Mouse (Mus musculus) neural tube, embryonic 13.5 days (tissue): Measurements from ENCODE around the gene Sypl2. TPM values are rescaled to one million over a fixed set of nuclear protein-coding genes. Genes with fewer than 3 reads are reported as not detected.

Experiments used
- ATAC-seq: fragments of 200-750 bp; cut with Nextera tagmentation; 2 replicates; pipeline ENCODE4 v1.8.0; 2017; ENCODE audit warnings: low read depth, mild to moderate bottlenecking, moderate TSS enrichment, moderate library complexity
- H3K27ac ChIP-seq: fragments of 300-500 bp; sonication (generic); replicated peaks from 2 replicates; pipeline ENCODE4 v1.5.1; 2015; ENCODE audit warnings: moderate library complexity, mild to moderate bottlenecking, inconsistent platforms
- H3K27me3 ChIP-seq: fragments of 300-500 bp; sonication (generic); 2 replicates; pipeline ENCODE4 v1.6.1; 2015; ENCODE audit warnings: mild to moderate bottlenecking, inconsistent platforms
- H3K36me3 ChIP-seq: fragments of 300-500 bp; sonication (generic); 2 replicates; pipeline ENCODE4 v1.6.1; 2015; ENCODE audit warnings: mild to moderate bottlenecking, inconsistent platforms
- H3K4me1 ChIP-seq: fragments of 300-500 bp; sonication (generic); replicated peaks from 2 replicates; pipeline ENCODE4 v1.6.1; 2015; ENCODE audit warnings: inconsistent platforms
- H3K4me2 ChIP-seq: fragments of 300-500 bp; sonication (generic); 2 replicates; pipeline ENCODE4 v1.6.1; 2015; ENCODE audit warnings: inconsistent platforms, mild to moderate bottlenecking, moderate library complexity
- H3K4me3 ChIP-seq: fragments of 300-500 bp; sonication (generic); 2 replicates; pipeline ENCODE4 v1.5.1; 2015; ENCODE audit warnings: mild to moderate bottlenecking, inconsistent platforms
- H3K9ac ChIP-seq: fragments of 300-500 bp; sonication (generic); 2 replicates; pipeline ENCODE4 v1.6.1; 2015; ENCODE audit warnings: moderate library complexity, mild to moderate bottlenecking, inconsistent platforms
- H3K9me3 ChIP-seq: fragments of 300-500 bp; sonication (generic); 2 replicates; pipeline ENCODE4 v1.6.1; 2016; ENCODE audit warnings: inconsistent platforms
- WGBS: fragments of 180-500 bp; shearing (Covaris S2); methylation state at CpG from one replicate; pipeline ENCODE4 v1.1.7; 2015; 5-methylcytosine and 5-hydroxymethylcytosine counted together
- polyA plus RNA-seq: library from polyadenylated mRNA; unstranded; fragments of >200 nt; fragmentation: Nextera tagmentation; extraction: Ambion mirVana; gene quantifications from 2 replicates; pipeline ENCODE4 v1.2.1, GENCODE M21; 2015

Sypl2 gene
- polyA plus RNA-seq, 1 experiment from 2014 or later: 0.71 TPM

DNA sequence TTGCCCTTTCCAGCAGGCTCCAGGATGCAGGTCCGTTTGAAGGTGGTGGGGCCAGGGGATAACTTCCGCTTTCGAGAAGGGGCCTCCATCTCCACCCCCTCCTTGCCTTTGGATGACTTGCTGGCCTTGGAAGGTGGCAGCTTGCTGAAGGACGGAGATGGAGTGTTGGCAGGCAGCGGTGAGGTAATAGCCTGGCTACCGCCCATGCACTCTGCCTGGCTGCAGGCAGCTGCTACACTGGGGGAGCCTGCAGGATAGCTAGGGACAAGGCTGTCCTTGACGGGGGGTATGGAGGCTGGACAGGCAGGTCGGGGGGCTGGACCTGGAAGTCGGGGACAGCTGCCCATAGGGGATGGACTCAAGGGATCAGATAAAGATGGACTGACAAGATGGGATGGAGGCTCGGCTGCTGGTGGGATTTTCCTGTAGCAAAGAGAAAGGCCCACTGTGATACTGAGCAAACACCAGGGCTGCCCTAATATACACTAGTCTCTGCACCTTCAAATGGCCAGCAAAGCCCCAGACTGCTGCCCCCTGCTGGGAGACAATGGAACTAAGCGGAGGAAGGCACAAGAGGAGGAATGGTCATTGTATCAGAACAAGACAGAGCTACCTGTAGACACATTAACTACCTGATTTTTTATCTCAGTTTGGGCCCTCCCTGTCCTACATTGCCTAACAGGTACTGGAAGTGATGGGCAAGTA, 22.7 kb downstream of the Sypl2 start:
- Histone ChIP-seq H3K9ac (no peak overlapping the region), H3K4me3 (no peak overlapping the region), H3K27me3 (no peaks in the 10 kb centered on the region), H3K9me3 (no peaks in the 10 kb centered on the region), H3K4me1 (peaks cover 70% of the 10 kb centered on the region), H3K36me3 (peaks cover 76% of the 10 kb centered on the region), H3K4me2 (no peak overlapping the region), H3K27ac (no peak overlapping the region)
- no peak for ATAC-seq
- 84% methylated on average over 11 of the region's 11 CpGs for WGBS

DNA sequence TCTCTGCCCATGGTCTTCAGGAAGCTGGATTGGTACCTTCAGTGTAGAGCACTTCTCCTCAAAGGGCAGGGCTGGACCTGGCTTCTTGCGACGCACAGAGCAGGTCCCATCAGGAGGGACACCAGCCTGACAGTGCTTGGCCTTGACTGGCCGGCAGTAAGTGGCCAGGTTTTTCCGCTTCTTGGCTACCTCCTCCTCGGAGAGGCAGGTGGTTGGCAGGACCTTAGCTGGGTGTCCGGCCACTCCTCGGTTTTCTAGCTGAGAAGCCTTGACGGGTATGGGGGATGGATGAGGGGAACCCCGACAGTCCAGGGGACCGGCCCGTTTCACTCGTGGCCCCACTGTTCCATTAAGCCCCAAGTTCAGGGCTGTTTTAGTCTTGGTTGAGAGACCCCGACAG, 23.2 kb downstream of the Sypl2 start:
- H3K4me3 ChIP-seq: no peak overlapping the region
- H3K9ac ChIP-seq: 0 out of 2 replicates have a peak overlapping the region, but pooled peaks have one; percentile 41
- WGBS: 96% methylated on average over 13 of the region's 13 CpGs
- H3K36me3 ChIP-seq: peaks cover 79% of the 10 kb centered on the region
- H3K4me2 ChIP-seq: no peak overlapping the region
- H3K27ac ChIP-seq: no peak overlapping the region
- H3K9me3 ChIP-seq: no peaks in the 10 kb centered on the region
- no peaks in the 10 kb centered on the region for H3K27me3 ChIP-seq
- no peak for ATAC-seq
- peaks cover 65% of the 10 kb centered on the region for H3K4me1 ChIP-seq

DNA sequence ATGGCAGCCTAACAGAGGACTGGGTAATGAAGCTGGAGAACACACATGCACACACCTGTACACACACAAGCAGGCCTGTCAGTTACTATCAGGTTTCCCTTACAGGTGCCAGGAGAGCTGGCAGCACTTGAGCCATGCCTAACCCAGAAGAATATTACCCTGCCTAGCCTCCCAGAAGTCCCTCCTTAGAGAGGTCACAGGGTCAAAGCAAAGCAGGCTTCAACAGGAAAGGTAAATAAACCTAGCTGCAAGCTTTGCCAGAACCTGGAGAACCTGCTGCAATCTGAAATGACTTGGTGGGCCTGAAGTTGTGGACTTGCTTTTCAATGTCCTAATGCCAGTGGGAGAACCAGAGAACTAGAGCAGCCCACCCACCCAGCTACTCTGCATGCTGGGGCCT, 23.9 kb downstream of the Sypl2 start:
- Histone ChIP-seq H3K9ac (no peak overlapping the region), H3K27me3 (no peaks in the 10 kb centered on the region), H3K36me3 (peaks cover 77% of the 10 kb centered on the region), H3K4me1 (peaks cover 69% of the 10 kb centered on the region), H3K27ac (no peak overlapping the region), H3K4me3 (no peak overlapping the region), H3K9me3 (no peaks in the 10 kb centered on the region), H3K4me2 (no peak overlapping the region)
- no peak for ATAC-seq

DNA sequence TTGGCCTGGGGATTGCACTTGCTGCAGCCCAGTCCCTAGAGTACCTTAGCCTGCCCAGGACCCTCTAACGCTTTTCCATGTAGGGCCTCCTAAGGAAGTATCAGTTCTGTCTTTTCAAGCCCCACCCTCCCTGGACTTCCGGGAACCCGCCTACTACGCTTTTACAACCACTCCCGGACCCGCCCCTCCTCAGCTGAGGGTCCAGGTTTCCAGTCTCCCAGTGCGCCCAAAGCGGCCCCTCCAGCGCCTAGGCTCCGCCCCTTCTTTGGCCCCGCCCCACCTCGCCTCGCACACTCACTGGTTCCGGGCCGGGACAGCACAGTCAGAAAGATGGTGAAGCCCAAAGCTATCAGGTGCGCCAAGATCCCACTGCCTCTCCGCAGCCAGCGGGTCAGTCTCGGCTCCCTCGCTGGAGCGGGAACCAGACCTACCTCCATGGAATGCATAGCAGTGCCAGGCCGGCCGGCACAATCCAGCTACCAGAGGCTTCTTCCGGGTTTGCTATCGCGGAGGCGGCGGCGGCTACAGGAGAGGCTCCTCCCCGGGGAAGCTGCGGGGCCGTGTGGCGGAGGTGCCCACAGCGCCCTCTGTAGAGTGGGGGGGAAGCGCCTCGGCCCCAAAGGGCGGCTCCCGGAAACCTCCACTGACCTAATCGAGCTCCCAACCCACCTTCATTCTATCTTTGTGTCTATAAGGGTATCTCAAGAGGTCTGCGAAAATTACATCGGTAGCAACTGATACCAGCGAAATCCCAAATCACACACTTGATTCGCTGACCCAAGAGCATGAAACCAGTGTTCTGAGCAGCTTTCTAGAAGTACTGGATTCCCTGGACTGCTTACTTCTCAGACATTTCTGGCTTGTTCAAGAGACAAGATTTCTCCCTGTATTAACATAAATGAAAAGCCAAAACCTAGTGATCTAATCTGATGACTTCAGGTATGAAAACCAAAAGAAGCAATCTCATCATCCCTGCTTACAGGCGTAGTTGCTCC, 25.8 kb downstream of the Sypl2 start, which contains the start of gene Cyb561d1:
Gene Cyb561d1, minus strand, starts transcription at position 884 of the 995 bp plus-strand sequence.
- peaks cover 58% of the 10 kb centered on the region for H3K36me3 ChIP-seq
- ATAC-seq: peak; percentile 72
- H3K9ac ChIP-seq: peak within 1 kb of the TSS; percentile 73
- peak within 1 kb of the TSS; percentile 47 for H3K4me3 ChIP-seq
- no peaks in the 10 kb centered on the region for H3K9me3 ChIP-seq
- H3K27ac ChIP-seq: peak within 1 kb of the TSS; percentile 80
- no peaks in the 10 kb centered on the region for H3K27me3 ChIP-seq
- peaks cover 79% of the 10 kb centered on the region for H3K4me1 ChIP-seq
- peak within 1 kb of the TSS; percentile 58 for H3K4me2 ChIP-seq
- 3% methylated on average over 44 of the region's 44 CpGs for WGBS

DNA sequence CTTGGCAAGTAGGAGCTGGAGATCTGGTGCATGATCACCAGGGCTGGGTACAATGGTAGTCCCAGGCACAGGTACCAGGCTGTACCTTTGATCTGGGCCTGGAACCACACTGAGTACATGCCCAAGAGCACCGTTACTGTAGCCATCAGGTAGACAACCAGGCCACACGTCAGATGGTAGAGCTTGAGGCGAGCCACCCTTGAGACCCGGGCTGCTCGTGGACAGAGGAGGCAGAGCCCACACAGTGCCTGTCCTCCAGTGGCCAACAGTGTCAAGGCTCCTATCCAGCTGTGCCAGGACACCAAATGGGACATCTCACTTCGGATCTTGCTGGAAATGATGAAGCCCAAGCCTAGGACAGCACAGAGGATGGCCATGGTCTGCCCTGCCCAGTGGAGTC, 27.2 kb downstream of the Sypl2 start:
- H3K4me1 ChIP-seq: peaks cover 83% of the 10 kb centered on the region
- ATAC-seq: no peak
- H3K27me3 ChIP-seq: no peaks in the 10 kb centered on the region

DNA sequence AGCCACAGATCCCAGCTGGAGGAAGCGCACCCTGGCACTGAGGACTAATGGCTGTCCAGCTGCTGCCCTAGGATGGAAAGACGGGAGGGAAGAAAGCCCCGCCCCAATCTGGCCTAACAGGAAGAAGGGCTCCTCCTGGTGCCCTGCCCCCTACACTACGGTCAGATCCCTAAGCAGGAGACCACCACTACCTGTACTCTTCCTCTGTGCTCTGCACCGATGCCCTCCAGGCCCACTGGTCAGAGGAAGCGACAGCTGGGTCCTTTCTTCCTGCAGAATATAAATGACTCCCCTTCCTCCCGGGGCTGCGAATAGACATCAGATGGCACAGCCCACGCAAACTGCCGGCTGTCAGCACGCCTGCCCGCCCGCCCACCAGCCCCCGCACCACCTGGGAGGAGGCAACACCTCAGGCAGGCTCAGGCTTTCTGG, 29.4 kb downstream of the Sypl2 start:
- peak overlapping the region; percentile 52 for H3K9ac ChIP-seq
- peaks cover 74% of the 10 kb centered on the region for H3K4me1 ChIP-seq
- peaks cover 27% of the 10 kb centered on the region for H3K36me3 ChIP-seq
- ATAC-seq: peak; percentile 34
- no peak overlapping the region for H3K4me3 ChIP-seq
- WGBS: 12% methylated on average over 14 of the region's 14 CpGs
- H3K4me2 ChIP-seq: peak overlapping the region; percentile 35
- H3K27ac ChIP-seq: peak overlapping the region; percentile 88
- H3K9me3 ChIP-seq: no peaks in the 10 kb centered on the region
- H3K27me3 ChIP-seq: no peaks in the 10 kb centered on the region

More for the DNA sequence above, 27.2 kb downstream of the Sypl2 start:
- WGBS: 92% methylated on average over 6 of the region's 6 CpGs
- Histone ChIP-seq H3K36me3 (peaks cover 44% of the 10 kb centered on the region), H3K4me3 (no peak overlapping the region), H3K9ac (no peak overlapping the region), H3K4me2 (no peak overlapping the region), H3K9me3 (no peaks in the 10 kb centered on the region), H3K27ac (no peak overlapping the region; the same call in 1 of the 2 replicates)

DNA sequence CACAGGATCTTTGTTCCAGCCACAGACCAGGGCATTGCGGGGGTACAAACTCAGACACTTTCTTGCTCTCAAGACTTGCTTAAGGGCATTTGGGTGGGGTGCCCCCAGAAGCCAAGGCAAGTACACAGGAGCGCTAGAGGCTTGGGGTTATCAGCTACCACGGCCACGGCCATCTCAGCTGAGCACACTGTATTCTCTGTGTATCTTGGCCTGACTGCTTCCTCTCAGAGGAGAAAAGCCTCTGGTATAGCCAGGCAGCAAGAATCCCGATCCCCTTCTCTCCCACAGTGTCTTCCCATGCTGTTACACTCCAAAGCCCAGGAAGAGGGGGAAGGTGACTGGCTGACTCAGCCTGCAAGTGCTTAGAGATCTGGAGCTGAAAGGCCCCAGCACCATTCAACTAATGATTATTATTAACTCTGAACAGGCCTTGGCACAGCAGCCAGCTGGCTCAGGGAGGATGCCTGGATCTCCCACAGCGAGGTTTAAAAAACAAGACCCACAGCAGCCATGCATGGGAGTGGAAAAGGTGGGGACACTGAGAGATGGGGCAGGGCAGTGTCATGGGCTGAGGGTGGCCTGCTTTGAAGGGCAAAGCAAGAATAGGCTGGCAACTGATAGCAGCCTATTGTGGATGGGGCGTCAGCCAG, 30.4 kb downstream of the Sypl2 start:
- 64% methylated on average over 7 of the region's 7 CpGs for WGBS

DNA sequence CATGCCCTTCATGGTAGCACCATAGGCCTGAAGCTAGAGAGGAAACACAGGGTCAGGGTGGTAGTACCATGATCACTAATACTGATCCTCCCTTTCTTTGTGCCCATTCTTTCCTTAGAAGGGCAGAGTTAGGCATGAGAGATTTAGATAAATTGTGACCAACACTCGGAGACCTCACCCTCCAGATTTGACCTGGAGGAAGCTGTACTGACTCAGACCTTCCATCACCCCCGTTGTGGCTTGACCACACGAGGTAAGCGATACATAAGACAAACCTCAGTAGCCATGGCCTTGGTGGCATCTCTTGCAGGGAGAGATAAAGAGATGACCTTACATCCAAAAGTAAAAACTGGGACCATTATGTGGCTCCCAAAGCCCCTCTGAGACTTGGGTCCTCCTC, 31.2 kb downstream of the Sypl2 start:
- H3K9ac ChIP-seq: peak overlapping the region; percentile 23; the same call in 1 of the 2 replicates
- H3K4me3 ChIP-seq: no peak overlapping the region
- 78% methylated on average over 4 of the region's 4 CpGs for WGBS
- H3K27ac ChIP-seq: peak overlapping the region; percentile 88
- H3K9me3 ChIP-seq: no peaks in the 10 kb centered on the region
- peaks cover 26% of the 10 kb centered on the region for H3K36me3 ChIP-seq
- H3K27me3 ChIP-seq: no peaks in the 10 kb centered on the region
- peaks cover 74% of the 10 kb centered on the region for H3K4me1 ChIP-seq
- no peak overlapping the region for H3K4me2 ChIP-seq
- ATAC-seq: no peak

More for the DNA sequence above, 30.4 kb downstream of the Sypl2 start:
- Histone ChIP-seq H3K4me2 (no peak overlapping the region), H3K4me1 (peaks cover 74% of the 10 kb centered on the region), H3K9ac (peak overlapping the region; percentile 23), H3K4me3 (no peak overlapping the region), H3K27me3 (no peaks in the 10 kb centered on the region), H3K36me3 (peaks cover 22% of the 10 kb centered on the region), H3K27ac (peak overlapping the region; percentile 88), H3K9me3 (no peaks in the 10 kb centered on the region)
- no peak; the same call in 1 of the 2 replicates for ATAC-seq

DNA sequence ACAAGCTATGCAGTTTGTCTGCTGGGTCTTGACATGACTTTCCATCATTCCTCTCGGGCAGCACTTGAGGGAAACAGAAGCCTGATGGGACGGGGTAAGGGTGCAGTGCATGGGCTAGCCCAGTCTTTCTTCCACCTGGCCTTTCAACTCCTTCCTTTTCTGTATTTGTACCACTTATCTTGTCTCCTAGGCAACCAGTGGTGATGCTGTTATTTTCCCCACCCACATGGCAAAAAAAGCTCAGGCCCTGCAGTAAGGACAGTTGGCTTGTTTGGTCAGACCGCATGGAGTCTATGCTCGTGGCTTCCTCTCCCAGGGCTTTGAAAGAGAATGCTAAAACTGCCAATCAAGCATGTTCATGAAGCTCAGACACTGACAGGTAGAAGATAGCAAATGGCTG, 32.8 kb downstream of the Sypl2 start:
- peaks cover 81% of the 10 kb centered on the region for H3K4me1 ChIP-seq

DNA sequence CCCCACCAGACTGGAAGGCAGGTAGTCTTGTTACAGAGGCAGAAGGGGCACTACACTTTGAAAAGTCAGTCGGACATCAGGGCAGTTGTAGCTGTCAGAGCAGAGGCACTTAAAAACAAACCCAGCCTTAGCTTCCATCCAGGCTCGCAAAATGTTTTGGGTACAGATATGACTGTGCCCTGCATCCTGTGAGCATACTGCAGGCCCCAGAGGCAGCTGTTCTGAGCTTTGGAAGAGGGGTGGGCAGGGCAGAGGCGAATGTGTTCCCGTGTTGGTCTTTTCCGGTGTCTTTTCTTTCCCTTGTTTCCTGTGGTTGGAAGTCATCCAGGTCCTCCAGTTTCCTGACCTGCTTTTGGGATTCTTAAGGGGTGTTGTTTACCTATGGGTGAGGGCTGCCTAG, 36.6 kb downstream of the Sypl2 start:
- 80% methylated on average over 5 of the region's 5 CpGs for WGBS
- Histone ChIP-seq H3K4me1 (peaks cover 80% of the 10 kb centered on the region), H3K4me2 (peak overlapping the region; percentile 90), H3K9me3 (no peaks in the 10 kb centered on the region), H3K9ac (peak overlapping the region; percentile 60), H3K27ac (no peak overlapping the region; the same call in 1 of the 2 replicates), H3K36me3 (peaks cover 22% of the 10 kb centered on the region), H3K27me3 (peaks cover 1% of the 10 kb centered on the region; the same call in 1 of the 2 replicates), H3K4me3 (no peak overlapping the region; the same call in 1 of the 2 replicates)
- ATAC-seq: no peak

More for the DNA sequence above, 32.8 kb downstream of the Sypl2 start:
- 76% methylated on average over 4 of the region's 4 CpGs for WGBS
- H3K36me3 ChIP-seq: peaks cover 18% of the 10 kb centered on the region
- H3K27ac ChIP-seq: no peak overlapping the region; the same call in 1 of the 2 replicates
- H3K9ac ChIP-seq: no peak overlapping the region
- no peaks in the 10 kb centered on the region for H3K27me3 ChIP-seq
- ATAC-seq: no peak
- no peak overlapping the region for H3K4me2 ChIP-seq
- no peaks in the 10 kb centered on the region for H3K9me3 ChIP-seq
- no peak overlapping the region for H3K4me3 ChIP-seq

DNA sequence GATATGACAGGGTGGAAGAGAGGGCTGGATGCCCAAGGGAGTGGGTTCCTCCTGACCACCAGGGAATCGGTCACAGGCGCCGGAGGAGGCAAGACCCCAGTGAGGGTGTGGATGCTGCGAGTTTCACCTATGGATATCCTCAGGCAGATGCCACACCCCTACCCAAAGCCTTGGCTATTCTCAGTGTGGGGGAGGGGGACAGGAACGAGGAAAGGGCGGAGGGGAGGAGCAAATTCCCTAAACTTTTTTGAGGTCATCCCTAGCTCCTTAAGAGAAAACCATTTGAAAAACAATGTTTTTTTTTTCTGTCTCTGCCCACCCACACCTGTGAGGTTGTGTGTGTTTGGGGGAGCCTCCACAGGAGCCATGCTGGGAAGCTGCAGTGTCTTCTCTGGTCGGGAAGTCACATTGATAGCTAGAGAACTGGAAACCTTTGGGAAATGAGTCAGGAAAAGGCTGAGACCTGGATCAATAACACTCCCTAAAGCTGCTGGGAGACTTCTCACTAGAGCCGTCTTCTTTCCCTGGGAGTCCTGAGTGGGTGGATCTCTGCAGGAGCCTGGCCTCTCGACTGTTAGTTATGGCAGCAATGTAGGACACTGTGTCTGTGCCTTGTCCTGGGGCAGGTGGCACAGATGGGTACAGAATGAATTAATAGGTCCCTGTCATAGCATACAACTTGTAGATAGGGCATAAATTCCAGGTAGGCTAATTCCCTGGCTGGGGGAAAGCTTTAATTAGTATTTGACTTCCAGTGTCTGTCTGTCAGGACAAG, 37.5 kb downstream of the Sypl2 start:
- 64% methylated on average over 9 of the region's 9 CpGs for WGBS

More for the DNA sequence above, 37.5 kb downstream of the Sypl2 start:
- peaks cover 76% of the 10 kb centered on the region for H3K4me1 ChIP-seq
- H3K9me3 ChIP-seq: no peaks in the 10 kb centered on the region
- H3K36me3 ChIP-seq: peaks cover 21% of the 10 kb centered on the region
- H3K27me3 ChIP-seq: peaks cover 6% of the 10 kb centered on the region; the same call in 1 of the 2 replicates
- no peak overlapping the region for H3K27ac ChIP-seq
- H3K4me2 ChIP-seq: peak overlapping the region; percentile 90
- H3K9ac ChIP-seq: peak overlapping the region; percentile 60
- H3K4me3 ChIP-seq: peak overlapping the region; percentile 13
- no peak for ATAC-seq
